Mouse (Mus musculus): ENCODE data around the gene Acyp1. TPM values are rescaled to one million over a fixed set of nuclear protein-coding genes. Genes with fewer than 3 reads are reported as not detected.

Acyp1 gene
- polyA plus RNA-seq, 1 experiment: not detected

GRCm38 (mm10) chr12:85264531-85264930 lies 23.7 kb downstream of the Acyp1 start:
- Histone ChIP-seq H3K27ac (ENCODE audit: insufficient read depth, low read depth, low read length) (no peak overlapping the region), H3K4me1 (ENCODE audit: control insufficient read depth, insufficient read depth, low read length) (peaks cover 3% of the 10 kb centered on the region), H3K4me3 (ENCODE audit: insufficient read depth, low read depth, low read length) (no peak overlapping the region)
- TF ChIP-seq POLR2A (IDR thresholded peaks at IDR 0.05; ENCODE audit: insufficient read depth, low read depth, low read length): no peak
- TF ChIP-seq CTCF (IDR thresholded peaks at IDR 0.05; ENCODE audit: insufficient read depth, low read depth, low read length): no peak
- 61% methylated on average over 8 of the region's 8 CpGs for WGBS

GRCm38 (mm10) chr12:85263190-85263589 lies 25.0 kb downstream of the Acyp1 start:
- WGBS: 52% methylated on average over 5 of the region's 5 CpGs
- H3K4me3 ChIP-seq (ENCODE audit: insufficient read depth, low read depth, low read length): no peak overlapping the region
- H3K27ac ChIP-seq (ENCODE audit: insufficient read depth, low read depth, low read length): no peak overlapping the region
- TF ChIP-seq POLR2A (IDR thresholded peaks at IDR 0.05; ENCODE audit: insufficient read depth, low read depth, low read length) (no peak), CTCF (IDR thresholded peaks at IDR 0.05; ENCODE audit: insufficient read depth, low read depth, low read length) (no peak)
- H3K4me1 ChIP-seq (ENCODE audit: control insufficient read depth, insufficient read depth, low read length): peaks cover 3% of the 10 kb centered on the region

GRCm38 (mm10) chr12:85262489-85262888 lies 25.7 kb downstream of the Acyp1 start:
- TF ChIP-seq CTCF (IDR thresholded peaks at IDR 0.05; ENCODE audit: insufficient read depth, low read depth, low read length) (no peak), POLR2A (IDR thresholded peaks at IDR 0.05; ENCODE audit: insufficient read depth, low read depth, low read length) (no peak)
- 23% methylated on average over 10 of the region's 10 CpGs for WGBS
- Histone ChIP-seq H3K4me3 (ENCODE audit: insufficient read depth, low read depth, low read length) (no peak overlapping the region), H3K4me1 (ENCODE audit: control insufficient read depth, insufficient read depth, low read length) (peaks cover 3% of the 10 kb centered on the region), H3K27ac (ENCODE audit: insufficient read depth, low read depth, low read length) (no peak overlapping the region)

GRCm38 (mm10) chr12:85257008-85257639 lies 31.1 kb downstream of the Acyp1 start:
- Histone ChIP-seq H3K27ac (ENCODE audit: insufficient read depth, low read depth, low read length) (no peak overlapping the region), H3K4me1 (ENCODE audit: control insufficient read depth, insufficient read depth, low read length) (no peaks in the 10 kb centered on the region), H3K4me3 (ENCODE audit: insufficient read depth, low read depth, low read length) (no peak overlapping the region)
- 87% methylated on average over 7 of the region's 7 CpGs for WGBS
- TF ChIP-seq CTCF (IDR thresholded peaks at IDR 0.05; ENCODE audit: insufficient read depth, low read depth, low read length): no peak
- no peak for TF ChIP-seq POLR2A (IDR thresholded peaks at IDR 0.05; ENCODE audit: insufficient read depth, low read depth, low read length)

- TF ChIP-seq CTCF (IDR thresholded peaks at IDR 0.05; ENCODE audit: insufficient read depth, low read depth, low read length): no peak
- no peak for TF ChIP-seq POLR2A (IDR thresholded peaks at IDR 0.05; ENCODE audit: insufficient read depth, low read depth, low read length)
- 81% methylated on average over 7 of the region's 7 CpGs for WGBS
- Histone ChIP-seq H3K27ac (ENCODE audit: insufficient read depth, low read depth, low read length) (no peak overlapping the region), H3K4me1 (ENCODE audit: control insufficient read depth, insufficient read depth, low read length) (no peaks in the 10 kb centered on the region), H3K4me3 (ENCODE audit: insufficient read depth, low read depth, low read length) (no peak overlapping the region)
These were observed 32.0 kb downstream of the Acyp1 start for GRCm38 (mm10) chr12:85256074-85256751.

- WGBS: 88% methylated on average over 3 of the region's 3 CpGs
- H3K27ac ChIP-seq (ENCODE audit: insufficient read depth, low read depth, low read length): no peak overlapping the region
- no peaks in the 10 kb centered on the region for H3K4me1 ChIP-seq (ENCODE audit: control insufficient read depth, insufficient read depth, low read length)
- no peak overlapping the region for H3K4me3 ChIP-seq (ENCODE audit: insufficient read depth, low read depth, low read length)
- TF ChIP-seq POLR2A (IDR thresholded peaks at IDR 0.05; ENCODE audit: insufficient read depth, low read depth, low read length) (no peak), CTCF (IDR thresholded peaks at IDR 0.05; ENCODE audit: insufficient read depth, low read depth, low read length) (no peak)
These were observed 36.2 kb downstream of the Acyp1 start for GRCm38 (mm10) chr12:85252083-85252482.

- no peaks in the 10 kb centered on the region for H3K4me1 ChIP-seq (ENCODE audit: control insufficient read depth, insufficient read depth, low read length)
- TF ChIP-seq CTCF (IDR thresholded peaks at IDR 0.05; ENCODE audit: insufficient read depth, low read depth, low read length): no peak
- no peak for TF ChIP-seq POLR2A (IDR thresholded peaks at IDR 0.05; ENCODE audit: insufficient read depth, low read depth, low read length)
- no peak overlapping the region for H3K27ac ChIP-seq (ENCODE audit: insufficient read depth, low read depth, low read length)
- 89% methylated on average over 5 of the region's 5 CpGs for WGBS
- no peak overlapping the region for H3K4me3 ChIP-seq (ENCODE audit: insufficient read depth, low read depth, low read length)
These were observed 50.7 kb downstream of the Acyp1 start for GRCm38 (mm10) chr12:85237553-85237952.

GRCm38 (mm10) chr12:85233376-85234358 lies 54.6 kb downstream of the Acyp1 start:
- TF ChIP-seq CTCF (IDR thresholded peaks at IDR 0.05; ENCODE audit: insufficient read depth, low read depth, low read length) (no peak), POLR2A (IDR thresholded peaks at IDR 0.05; ENCODE audit: insufficient read depth, low read depth, low read length) (no peak)
- Histone ChIP-seq H3K4me3 (ENCODE audit: insufficient read depth, low read depth, low read length) (no peak overlapping the region), H3K27ac (ENCODE audit: insufficient read depth, low read depth, low read length) (no peak overlapping the region), H3K4me1 (ENCODE audit: control insufficient read depth, insufficient read depth, low read length) (no peaks in the 10 kb centered on the region)
- WGBS: 59% methylated on average over 21 of the region's 21 CpGs
